Mouse (Mus musculus) C2C12 (cell line): ENCODE measurements around the gene Aldoart2. TPM values are rescaled to one million over a fixed set of nuclear protein-coding genes. Genes with fewer than 3 reads are reported as not detected.

Experiments
- H3K27me3 ChIP-seq: one replicate; pipeline ENCODE4 v1.6.1; 2011; ENCODE audit not compliant: control insufficient read depth, insufficient read depth, insufficient read length
- H3K36me3 ChIP-seq: one replicate; pipeline ENCODE4 v1.6.1; 2011; ENCODE audit not compliant: control insufficient read depth, insufficient read depth
- H3K4me3 ChIP-seq: one replicate; pipeline ENCODE4 v1.5.1; 2011; ENCODE audit warnings: mild to moderate bottlenecking, control low read depth; ENCODE audit not compliant: poor library complexity, insufficient read depth, severe bottlenecking
- H3K79me2 ChIP-seq: one replicate; pipeline ENCODE4 v1.6.1; 2011; ENCODE audit not compliant: control insufficient read depth, insufficient read depth
- H3K79me3 ChIP-seq: one replicate; pipeline ENCODE4 v1.6.1; 2011; ENCODE audit warnings: low read depth, control low read depth
- H3ac ChIP-seq: one replicate; pipeline ENCODE3; 2011; ENCODE audit warnings: low read depth; ENCODE audit not compliant: control insufficient read depth, insufficient read length
- CEBPB ChIP-seq: IDR thresholded peaks from one replicate; pipeline ENCODE4 v1.6.1; 2011; ENCODE audit warnings: low read depth, mild to moderate bottlenecking, control low read depth, moderate library complexity
- CTCF ChIP-seq: IDR thresholded peaks from one replicate; pipeline ENCODE4 v1.5.1; 2011; ENCODE audit not compliant: control insufficient read depth, insufficient read depth, insufficient read length
- MAX ChIP-seq: IDR thresholded peaks from one replicate; pipeline ENCODE4 v1.6.1; 2011; ENCODE audit warnings: mild to moderate bottlenecking, control low read depth
- MYOD1 ChIP-seq: IDR thresholded peaks from one replicate; pipeline ENCODE4 v1.6.1; 2011; ENCODE audit warnings: low read depth; ENCODE audit not compliant: control insufficient read depth, insufficient read length
- MYOG ChIP-seq: IDR thresholded peaks from one replicate; pipeline ENCODE4 v1.6.1; 2011; ENCODE audit not compliant: control insufficient read depth, insufficient read length; ENCODE audit errors: extremely low read depth
- USF1 ChIP-seq: IDR thresholded peaks from one replicate; pipeline ENCODE4 v1.6.1; 2011; ENCODE audit warnings: low read depth, mild to moderate bottlenecking, control low read depth, moderate library complexity
- polyA plus RNA-seq: library from polyadenylated mRNA; unstranded; fragments of >200 nt; fragmentation: generic; extraction: Trizol; gene quantifications from one replicate; pipeline ENCODE4 v1.2.1, GENCODE M21; 2012; ENCODE audit warnings: missing spikeins

Gene Aldoart2
- polyA plus RNA-seq, 1 experiment = not detected

DNA sequence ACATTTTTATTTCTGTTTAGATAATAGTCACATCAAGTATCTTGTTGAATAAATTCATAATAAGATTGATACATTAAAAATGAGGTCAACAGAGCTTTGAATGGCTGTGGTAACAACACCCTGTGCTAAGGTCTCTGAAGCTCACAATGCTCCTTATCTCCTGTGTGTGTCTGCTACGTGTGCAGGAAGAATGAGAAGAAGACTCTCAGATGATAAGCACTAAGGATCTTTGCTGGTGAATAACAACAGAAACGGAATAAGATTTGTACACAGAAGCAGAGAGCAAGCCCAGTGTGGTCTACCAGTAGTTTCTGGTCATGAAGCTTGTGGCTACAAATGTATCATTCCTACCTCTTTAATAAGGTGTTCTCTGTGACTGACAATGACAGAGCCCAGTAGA lies 45.8 kb downstream of the Aldoart2 start:
- no peaks in the 10 kb centered on the region for H3K27me3 ChIP-seq
- H3ac ChIP-seq = no peak overlapping the region
- H3K79me3 ChIP-seq = no peaks in the 10 kb centered on the region
- H3K36me3 ChIP-seq = no peaks in the 10 kb centered on the region
- no peaks in the 10 kb centered on the region for H3K79me2 ChIP-seq
- H3K4me3 ChIP-seq = no peak overlapping the region
- no peak for TF ChIP-seq MYOD1
- TF ChIP-seq CTCF = no peak
- TF ChIP-seq MAX = no peak
- TF ChIP-seq MYOG = no peak
- no peak for TF ChIP-seq USF1
- TF ChIP-seq CEBPB = no peak

Other genes starting within 250 kb of the Aldoart2 start
- 312 TPM for gene Psma6, start 181.0 kb upstream of the Aldoart2 start, polyA plus RNA-seq
- 43.2 TPM for gene Nfkbia, start 72.6 kb upstream of the Aldoart2 start, polyA plus RNA-seq
- gene Insm2, start 34.2 kb downstream of the Aldoart2 start, polyA plus RNA-seq = not detected